Mouse (Mus musculus) liver, postnatal 0 days (tissue): ENCODE measurements at regions not wholly inside any gene's neighbourhood (a gene's known extent, or its start where the extent isn't known, plus 50 kb on each side); places are given as distances from the start of the nearest gene placed in this dataset.

Experiments used
- CTCF ChIP-seq: sonication (generic); IDR thresholded peaks from 2 replicates; pipeline ENCODE4 v1.5.1; 2016; ENCODE audit warnings: antibody characterized with exemption, low read depth
- EP300 ChIP-seq: IDR thresholded peaks from 2 replicates; pipeline ENCODE4 v1.6.1; 2016; ENCODE audit warnings: antibody characterized with exemption, low read depth, mild to moderate bottlenecking

DNA sequence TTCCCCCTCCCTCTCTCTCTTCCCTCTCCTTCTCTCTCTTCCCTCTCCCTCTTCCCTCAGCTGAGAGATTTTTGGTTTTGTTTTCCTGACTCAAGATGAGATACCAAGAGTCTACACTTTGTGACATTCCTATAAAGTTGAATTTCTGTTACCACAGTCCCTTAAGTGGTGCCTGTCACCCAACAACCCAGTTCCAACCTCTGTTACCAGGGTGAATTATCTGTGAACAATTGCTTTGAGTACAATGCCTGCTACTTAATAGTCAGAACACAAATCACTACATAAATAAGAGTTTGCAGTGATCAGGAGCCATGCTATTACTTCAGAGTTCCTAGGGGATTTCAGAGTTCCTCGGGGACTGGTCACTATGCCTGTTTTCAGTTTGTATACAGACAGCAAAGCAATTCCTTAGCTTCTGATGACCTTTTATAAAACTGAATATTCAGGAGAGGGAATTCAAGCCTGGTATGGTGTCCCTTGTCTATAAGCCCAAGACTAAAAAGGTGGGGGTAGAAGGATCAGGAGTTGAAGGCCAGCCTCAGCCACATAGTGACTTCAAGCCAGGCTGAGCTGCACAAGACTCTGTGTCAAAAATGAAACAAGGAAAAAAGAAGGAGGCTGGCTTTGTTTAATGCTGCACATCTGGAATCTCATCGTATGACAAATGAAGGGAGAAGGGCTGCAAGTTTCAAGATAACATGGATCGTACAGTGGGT is 99.2 kb upstream of the F13a1 start:
- no peak for TF ChIP-seq EP300
- TF ChIP-seq CTCF: no peak
